Mouse (Mus musculus): ENCODE results near the gene Itpa.
"Not testable (repeated sequence)": the region's sequence is repeated elsewhere in the genome, so short reads cannot be mapped to it uniquely, and the experiment has no call there.

Gene Itpa

DNA sequence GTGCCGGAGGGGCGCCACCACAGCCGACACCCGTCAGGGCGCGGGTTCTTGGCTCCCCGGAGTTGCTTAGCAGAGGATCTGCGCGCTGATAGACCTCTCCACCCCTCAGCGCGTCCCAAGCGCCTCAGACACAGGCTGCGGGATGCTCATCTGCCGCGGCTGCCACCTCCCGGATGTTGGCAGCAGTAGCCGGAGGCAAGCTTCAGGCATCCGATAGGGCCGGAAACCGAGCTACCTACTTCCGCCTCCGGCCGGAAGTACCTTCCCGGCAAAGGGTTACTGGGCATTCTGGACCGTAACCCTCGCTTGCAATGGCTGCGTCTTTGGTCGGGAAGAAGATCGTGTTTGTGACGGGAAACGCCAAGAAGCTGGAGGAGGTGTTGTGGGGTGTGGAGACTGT is at the start of gene Itpa:
Itpa (plus strand) TSS at position 52 of the 400 bp plus-strand sequence.
- DNase-seq (ENCODE audit: low spot score in 2 of 2), result peak; percentile 84 to 87

GRCm38 (mm10) chr2:130618972-130619371 is 48.4 kb upstream of the Itpa start:
- DNase-seq (ENCODE audit: low spot score in 2 of 2), result no peak

GRCm38 (mm10) chr2:130628424-130628823 is 39.0 kb upstream of the Itpa start:
- no peak for DNase-seq (ENCODE audit: low spot score in 2 of 2)

DNA sequence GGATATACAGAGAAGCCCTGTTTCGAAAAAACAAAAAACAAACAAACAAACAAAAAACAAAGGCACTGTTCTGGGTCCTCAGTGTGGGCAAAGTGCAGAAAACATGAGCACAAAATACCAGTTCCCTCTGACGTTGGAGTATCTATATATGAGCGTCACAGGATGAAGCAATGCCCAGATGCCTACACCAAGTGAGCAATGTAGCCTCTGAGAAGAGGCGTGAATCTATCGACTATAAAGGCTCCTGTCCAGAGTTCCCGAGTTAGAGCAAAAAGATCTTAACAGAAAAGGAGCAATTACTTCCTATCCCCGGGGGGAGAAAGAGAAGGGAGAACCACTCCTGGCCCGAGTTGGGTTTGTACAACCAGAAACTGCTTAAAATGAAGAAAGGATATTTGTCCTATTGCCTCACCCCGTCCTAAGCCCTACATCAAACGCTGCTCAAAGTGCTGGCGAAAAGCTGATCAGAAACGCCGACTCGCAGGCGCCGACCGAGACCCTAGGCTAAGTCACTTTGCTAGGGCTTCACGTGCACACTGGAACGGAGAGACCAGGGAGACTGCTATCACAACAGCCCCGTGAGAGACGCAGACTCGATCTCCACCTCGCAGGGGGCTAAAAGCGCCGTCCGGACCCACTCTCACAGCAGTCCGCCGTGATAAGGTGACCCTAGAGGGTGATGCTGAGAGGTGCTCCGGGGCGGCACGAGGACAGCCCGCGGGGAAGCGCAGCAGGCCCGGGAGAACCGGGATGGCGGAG is 38.2 kb upstream of the Itpa start:
- no peak for DNase-seq (ENCODE audit: low spot score in 2 of 2)

GRCm38 (mm10) chr2:130629839-130630203 is 37.6 kb upstream of the Itpa start, which contains the start of the genes Fastkd5 and Ubox5:
TSS of gene Fastkd5 (minus strand) at chr2:130630027.
TSS of gene Ubox5 (minus strand) at chr2:130630038.
- DNase-seq (ENCODE audit: low spot score in 2 of 2), result peak; percentile 95 to 96

DNA sequence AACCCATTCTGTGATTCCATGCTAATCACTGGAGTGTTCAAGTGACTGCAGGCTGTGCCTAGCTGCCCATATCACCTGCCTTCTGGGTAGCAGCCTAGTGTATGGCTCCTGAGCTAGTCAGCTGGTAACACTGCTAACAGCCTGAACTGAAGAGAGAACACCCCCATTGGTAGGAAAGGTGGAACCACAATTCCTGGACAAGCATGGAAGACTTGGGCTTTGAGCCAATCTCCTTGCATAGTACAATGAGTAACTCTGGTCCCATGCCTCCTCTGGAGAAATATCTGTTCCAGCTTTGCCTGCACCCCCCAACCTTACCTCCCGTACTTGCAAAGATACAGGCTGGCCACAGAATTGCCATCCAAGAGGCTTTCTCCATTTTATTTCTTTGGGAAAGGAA is 35.0 kb upstream of the Itpa start:
- DNase-seq (ENCODE audit: low spot score in 2 of 2), result no peak

GRCm38 (mm10) chr2:130632887-130633675 is 34.3 kb upstream of the Itpa start:
- DNase-seq (ENCODE audit: low spot score in 2 of 2), result no peak

DNA sequence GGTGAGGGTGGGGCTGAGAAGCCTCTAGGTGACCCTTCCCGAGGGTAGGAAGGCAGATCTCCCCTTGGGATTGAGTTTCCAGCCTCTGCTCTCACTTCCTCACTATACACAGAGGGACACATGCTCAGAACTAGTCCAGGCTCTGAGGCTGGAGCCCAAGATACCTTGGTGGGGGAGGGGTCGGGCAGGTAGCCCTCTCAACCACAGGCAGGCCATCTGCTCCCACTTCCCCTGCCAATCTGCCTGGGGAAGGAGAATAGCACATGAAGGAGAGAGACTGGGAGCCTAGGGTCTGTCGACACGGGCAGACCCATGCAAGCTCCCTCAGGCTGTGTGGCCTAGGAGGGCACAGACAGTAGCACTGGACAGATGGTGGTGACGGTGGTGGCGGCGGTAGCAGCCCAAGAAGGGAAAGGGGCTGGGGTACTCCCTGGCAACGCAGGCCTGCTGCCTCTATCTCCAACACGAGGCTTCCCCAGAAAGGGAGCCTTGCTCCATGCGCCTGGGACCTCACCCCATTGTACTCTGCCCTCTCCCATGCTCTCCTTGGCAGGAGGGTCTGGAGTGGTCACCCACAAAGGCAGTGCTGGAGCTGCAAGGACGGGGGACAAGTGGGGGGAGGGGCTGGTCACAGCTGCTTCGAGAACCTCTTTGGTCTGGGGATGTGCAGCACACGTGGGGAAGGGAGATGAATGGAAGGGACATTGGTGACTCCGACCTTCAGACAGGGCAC is 33.2 kb upstream of the Itpa start:
- DNase-seq (ENCODE audit: low spot score in 2 of 2), result no peak

DNA sequence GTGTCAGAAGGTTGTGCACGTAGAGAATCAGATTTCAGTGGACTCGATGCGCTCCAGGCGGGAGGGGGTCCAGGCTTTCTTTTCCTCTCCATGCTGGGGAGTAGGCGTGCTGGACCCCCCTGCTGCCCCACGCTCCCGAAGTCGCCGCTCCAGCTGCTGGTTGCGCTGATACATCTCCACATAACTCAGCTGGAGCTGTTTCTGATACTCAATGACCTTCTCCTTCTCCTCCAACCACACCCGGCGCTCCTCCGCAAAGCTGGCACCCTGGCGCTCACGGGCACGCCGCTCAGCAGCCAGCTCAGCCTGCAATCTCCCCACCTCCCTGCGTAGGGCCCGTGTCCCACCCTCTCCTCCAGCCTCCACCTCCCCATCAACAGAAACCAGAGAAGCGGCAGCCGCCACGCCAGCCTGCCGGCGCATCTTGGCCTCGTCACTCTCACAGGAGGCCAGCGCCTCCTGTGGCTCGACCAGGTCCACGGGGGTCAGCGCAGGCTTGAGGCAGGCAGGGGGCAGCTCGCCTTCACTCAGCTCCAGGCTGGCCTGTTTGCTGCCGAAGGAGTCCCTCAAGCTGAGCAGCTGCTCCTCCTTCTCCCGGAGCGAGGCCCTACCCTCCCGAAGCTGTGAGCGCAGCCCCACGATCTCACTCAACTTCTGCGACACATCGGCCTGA is 32.5 kb upstream of the Itpa start:
- DNase-seq (ENCODE audit: low spot score in 2 of 2), result no peak

DNA sequence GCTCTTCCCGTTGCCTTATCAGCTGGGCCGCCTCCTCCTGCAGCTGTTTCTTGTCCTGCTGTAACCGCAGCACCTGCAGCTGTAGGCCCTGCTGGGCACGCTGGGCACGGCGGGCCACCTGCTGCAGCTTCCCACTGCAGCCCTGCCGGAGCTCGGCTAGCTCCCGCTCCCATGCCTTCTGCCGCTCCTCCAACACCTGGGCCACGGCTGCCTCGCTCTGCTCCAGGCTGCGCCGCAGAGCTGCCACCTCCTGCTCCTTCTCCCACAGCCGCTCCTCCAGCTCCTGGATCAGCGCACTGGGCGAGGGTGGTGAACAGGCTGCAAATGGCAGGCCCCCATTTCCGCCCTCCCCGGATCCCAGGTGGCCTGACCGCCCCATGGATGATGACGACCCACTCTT is 31.6 kb upstream of the Itpa start:
- DNase-seq (ENCODE audit: low spot score in 2 of 2), result no peak

DNA sequence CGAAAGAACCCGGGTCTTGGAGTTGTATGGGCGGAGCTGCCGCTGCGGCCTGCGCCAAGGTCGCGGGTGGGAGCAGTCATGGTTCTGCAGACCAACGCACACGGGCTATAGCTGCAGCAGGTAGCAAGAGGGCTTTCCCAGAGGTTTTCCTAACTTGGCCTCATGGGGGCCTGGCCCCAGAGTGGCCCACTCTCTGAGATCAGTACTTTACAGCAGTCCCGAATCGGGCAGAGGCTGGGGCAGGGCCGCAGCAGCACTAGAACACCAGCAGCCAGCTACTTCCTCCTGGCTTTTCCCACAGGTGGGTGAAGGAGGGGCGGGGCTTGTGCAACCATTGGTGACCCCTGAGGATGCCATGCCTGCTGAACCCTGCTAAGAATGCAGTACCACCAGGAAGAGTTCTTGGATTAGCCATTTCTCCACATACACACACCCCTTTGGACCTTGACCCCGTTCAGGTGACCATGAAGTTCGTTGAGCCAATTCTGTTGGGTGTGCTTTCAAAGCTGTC is 29.3 kb upstream of the Itpa start:
- no peak for DNase-seq (ENCODE audit: low spot score in 2 of 2)

DNA sequence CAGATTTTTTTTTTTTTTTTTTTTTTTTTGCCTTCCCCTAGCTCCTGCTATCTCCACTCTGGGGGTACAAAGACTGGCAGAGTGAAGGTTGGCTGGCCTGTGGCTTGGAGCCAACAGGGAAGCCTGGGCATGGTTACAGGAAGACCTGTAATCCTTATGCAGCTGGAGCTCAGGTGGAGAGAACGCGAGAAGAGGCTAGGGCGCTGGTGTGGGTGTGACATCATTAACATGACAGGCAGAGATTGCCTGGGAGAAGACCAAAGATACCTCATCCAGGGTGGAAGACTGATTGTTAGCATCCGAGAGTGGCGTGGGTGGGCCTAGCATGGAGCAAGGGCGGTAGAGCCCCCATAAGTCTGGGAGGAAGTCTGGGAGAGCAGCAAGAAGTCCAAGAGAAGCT is 28.1 kb upstream of the Itpa start:
- DNase-seq (ENCODE audit: low spot score in 2 of 2), result no peak

GRCm38 (mm10) chr2:130641351-130642025 is 25.9 kb upstream of the Itpa start:
- no peak for DNase-seq (ENCODE audit: low spot score in 2 of 2)

- peak in 1 of 2 experiments; percentile 51 for DNase-seq (ENCODE audit: low spot score in 2 of 2)
Observed at GRCm38 (mm10) chr2:130642197-130642660, 25.2 kb upstream of the Itpa start.

DNA sequence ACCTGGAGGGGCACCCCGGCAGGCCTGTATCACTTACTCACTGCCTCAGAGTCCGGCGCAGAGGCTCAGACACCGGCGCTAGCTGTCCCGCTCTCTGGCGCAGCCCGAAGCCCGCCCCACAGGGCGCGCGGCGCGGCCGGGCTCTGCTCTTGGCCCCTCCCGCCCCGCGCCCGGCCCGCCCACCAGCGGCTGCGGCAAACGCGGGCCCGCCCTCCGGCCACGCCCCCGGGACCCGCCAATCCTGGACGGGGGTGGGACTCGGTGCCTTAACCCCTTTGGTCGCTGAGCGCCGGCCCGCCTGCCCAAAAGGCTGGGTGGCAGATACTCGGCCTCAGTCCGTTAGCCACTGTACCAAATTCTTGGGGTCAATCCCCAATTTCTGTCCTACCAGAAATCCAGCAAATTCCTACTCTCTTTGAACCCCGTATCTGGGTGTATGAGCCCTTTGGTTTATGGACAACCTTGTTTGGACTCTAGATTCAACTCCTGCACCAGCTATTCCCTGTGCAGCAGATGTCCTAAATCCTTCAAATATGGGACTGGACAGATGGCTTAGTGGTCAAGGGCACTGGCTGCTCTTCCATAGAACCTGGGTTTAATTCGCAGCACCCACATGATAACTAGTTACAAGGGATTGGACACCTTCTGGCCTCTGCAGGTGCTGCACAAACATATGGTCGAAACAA is 24.6 kb upstream of the Itpa start, which contains the start of gene Lzts3:
Lzts3 (minus strand) TSS at position 120 of the 686 bp plus-strand sequence.
- DNase-seq (ENCODE audit: low spot score in 2 of 2), result peak; percentile 86

DNA sequence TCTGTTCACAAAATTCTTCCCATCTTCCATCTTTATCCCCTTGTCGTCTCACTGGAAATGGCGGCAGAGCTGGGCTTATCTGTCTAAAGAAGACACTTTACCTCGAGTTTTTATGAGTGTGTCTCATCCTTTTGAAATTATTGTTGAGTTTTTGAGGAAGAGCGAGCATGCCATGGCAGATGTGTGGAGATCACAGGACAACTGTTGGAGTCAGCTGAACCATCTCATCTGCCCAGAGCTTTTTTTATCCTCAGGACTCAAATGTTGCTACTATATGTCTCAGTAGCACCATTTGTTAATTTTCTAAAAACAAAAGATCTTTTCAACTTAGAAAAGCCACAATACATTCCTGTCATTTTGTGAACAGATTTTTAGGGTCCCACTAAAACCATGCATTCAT is 22.2 kb upstream of the Itpa start:
- DNase-seq (ENCODE audit: low spot score in 2 of 2), result no peak

- not testable (repeated sequence) for DNase-seq (ENCODE audit: low spot score in 2 of 2)
Observed at GRCm38 (mm10) chr2:130649028-130649427, 18.4 kb upstream of the Itpa start.

GRCm38 (mm10) chr2:130653303-130653702 is 14.1 kb upstream of the Itpa start:
- DNase-seq (ENCODE audit: low spot score in 2 of 2), result peak in 1 of 2 experiments; percentile 49

DNA sequence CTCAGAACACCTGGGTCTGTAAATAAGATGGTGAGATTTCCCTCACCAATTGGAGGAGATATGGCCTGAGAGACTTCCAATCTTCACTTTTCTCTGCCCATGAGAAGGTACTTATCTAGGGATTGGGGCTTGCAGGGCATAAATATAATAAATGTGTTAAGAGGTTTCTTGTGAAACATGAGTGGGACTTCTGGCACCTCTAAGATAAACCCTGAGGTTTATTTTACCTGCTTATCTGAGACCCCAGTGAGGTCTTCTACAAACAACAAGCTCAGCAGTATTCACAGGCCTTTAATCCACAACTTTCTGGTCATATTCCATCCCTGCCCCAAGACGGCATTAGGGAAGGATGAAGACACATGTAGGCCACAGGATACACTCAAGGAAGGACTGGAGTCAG is 13.7 kb upstream of the Itpa start:
- no peak for DNase-seq (ENCODE audit: low spot score in 2 of 2)
